Mouse (Mus musculus) granulocyte monocyte progenitor cell, adult 5-6 weeks (primary cell): Measurements from ENCODE around the gene Pdzd2. TPM values are rescaled to one million over a fixed set of nuclear protein-coding genes. Genes with fewer than 3 reads are reported as not detected.

Experiments
- ATAC-seq: replicated peaks from 2 replicates; pipeline ENCODE4 v1.8.0; 2016; ENCODE audit warnings: mild to moderate bottlenecking, moderate TSS enrichment, inconsistent platforms; ENCODE audit not compliant: poor library complexity, severe bottlenecking
- total RNA-seq, 2 experiments: library from RNA; stranded (forward) in 1 of 2; stranded (reverse) in 1 of 2; fragments of 200-712, 200-1000 nt in 1 of 2; fragments of >200 nt in 1 of 2; fragmentation: Nextera tagmentation in 1 of 2; gene quantifications; 2 replicates each; pipeline ENCODE4 v1.2.3; 2014 to 2017

The Pdzd2 gene
- total RNA-seq, 2 experiments from 2014 or later: 0.13 to 0.15 TPM

DNA sequence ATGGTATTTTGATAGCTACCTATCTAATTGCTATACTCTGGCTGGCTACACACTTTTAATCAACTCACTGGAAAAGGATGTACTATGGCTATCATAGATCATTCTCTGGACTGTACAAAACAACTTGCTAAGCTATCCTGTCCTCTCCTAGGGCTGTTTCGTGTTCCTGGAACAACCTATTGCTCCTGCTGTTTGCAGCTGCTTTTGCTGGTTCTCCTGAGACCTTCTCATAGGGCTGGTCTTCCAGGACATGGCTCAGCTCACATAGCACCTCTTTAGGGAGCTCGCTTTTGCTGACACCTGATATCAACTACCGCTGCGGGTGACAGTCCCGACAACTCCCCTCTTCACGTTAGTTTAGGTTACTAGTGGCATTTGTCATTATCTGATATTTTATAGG is 288.9 kb downstream of the Pdzd2 start:
- no peak for ATAC-seq

DNA sequence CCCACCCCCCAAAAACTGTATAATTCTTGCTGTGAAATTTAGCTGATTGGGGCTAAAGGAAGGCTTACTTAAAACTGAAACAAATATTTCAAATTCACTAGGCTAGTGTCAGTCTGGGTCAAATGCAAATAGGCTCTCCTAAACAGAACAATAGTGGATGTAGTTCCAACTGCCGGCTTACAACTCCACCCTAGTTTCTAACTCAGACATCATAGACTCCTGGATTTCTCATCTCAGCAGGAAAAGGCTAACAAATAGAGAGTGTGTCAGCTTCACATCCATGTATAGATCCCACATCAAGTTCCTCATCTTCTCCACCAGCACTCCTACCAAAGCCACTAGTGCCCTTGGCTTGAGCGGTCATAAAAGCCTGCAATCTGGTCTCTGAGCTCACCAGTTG is 290.4 kb downstream of the Pdzd2 start:
- no peak for ATAC-seq

DNA sequence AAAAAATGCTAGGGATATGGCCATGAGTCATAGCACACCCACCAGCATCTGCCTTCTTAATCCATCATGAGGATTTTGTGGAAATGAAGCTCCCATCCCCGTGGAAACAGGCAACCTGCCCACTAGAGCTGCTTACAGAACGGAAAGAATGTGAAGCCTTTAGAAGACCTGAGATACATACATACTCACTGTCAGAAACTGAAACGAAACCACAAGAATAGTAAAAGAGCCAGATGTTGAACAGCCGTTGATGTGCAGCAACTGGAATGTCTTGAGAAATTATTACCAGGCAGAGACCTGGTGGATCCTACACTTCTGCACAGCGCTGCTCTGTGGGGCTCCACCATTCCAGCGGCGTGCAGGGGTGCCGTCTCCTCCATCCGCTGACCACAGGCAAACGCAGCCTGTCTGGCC is 292.7 kb downstream of the Pdzd2 start:
- peak; percentile 81 for ATAC-seq

DNA sequence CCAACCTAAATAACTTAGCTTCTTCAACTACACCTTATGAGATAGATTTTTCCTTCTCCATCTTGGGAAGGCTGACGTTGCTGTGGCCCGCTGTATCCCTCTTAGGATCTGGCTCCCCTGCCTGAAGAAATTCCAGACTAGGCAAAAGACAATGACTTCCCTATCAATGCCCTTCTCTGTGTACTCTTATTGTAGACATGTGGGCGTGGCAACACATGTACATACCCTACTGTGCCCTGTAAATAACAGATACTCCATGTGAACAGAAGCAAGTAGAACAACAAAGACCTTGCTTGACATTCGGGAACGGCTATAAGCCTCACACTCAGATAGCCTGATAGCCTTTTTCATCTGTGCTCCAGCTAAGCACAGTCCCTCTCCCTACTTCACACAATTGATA is 295.2 kb downstream of the Pdzd2 start:
- ATAC-seq: no peak

DNA sequence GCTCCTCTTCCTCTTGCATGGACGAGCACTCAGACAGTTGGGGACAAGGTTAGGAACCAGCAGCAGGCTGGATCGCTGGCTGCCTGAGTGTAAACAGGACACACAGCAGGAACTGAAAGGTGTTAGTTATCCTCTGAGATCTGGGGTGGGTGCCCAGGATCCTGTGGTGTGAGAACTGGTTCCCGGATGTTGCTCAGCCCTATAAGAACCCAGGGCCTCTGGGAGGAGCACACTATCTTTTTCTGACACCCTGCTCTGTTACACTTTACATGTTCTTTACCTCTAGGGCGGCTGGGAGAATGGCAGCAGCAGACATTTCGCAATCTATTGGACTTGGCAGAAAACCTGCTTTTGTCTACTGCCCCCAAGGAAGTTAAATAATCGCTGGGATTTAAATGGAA is 300.4 kb downstream of the Pdzd2 start:
- ATAC-seq: peak; percentile 44

DNA sequence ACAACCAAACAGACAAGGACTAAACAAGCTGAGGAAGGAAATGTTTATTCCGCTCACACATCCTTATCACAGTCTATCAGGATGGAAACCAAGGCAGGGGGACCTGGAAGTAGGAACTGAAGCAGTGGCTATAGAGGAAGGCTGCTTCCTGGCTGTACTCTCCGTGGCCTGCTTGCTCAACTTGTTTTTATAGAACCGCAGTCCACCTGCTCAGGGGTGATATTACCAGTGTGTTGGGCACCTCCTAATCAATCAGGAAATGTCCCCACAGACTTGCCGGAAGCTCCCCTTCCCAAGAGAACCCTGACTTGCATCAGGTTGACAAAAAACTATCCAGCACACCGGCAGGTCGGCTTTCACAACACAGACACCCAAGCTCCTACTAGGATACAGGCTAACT is 301.0 kb downstream of the Pdzd2 start:
- peak; percentile 57 for ATAC-seq

DNA sequence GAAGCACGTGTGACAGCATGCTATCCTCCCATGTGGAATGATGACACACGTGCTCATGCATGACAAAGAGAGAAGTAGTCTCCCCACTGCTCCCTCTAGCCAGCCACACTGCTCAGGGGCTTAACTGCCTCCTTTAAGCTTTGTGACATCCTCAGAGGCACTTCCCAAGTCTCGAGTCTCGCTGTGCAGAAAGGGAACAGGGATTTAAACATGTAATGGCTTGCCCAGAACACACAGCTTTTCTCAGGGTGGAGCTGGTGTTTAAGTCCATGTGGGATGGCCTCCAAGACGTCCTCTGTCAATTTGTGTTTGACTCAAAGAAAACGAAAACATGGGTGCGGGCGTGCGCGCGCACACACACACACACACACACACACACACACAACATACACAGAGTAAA is 301.6 kb downstream of the Pdzd2 start:
- ATAC-seq: peak; percentile 20

DNA sequence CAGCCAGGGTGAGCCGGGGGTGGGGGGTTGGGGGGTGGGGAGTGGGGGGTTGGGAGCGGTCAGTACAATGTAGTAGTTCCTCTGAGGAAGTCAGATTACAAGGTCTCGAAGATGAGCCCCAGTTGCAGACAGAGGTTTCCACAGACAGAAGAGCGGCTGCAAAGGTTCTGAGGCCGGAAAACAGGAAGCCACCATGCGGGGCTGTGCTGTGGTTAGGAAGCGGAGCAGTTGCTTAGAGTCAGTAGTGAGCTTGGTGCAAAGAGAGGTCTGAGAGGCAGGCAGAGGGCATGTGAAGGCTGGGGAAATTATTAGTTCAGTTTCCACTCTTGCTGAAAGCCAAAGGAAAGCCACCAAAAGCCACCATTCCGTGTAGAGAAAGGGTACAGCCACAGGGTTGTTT is 303.8 kb downstream of the Pdzd2 start:
- peak; percentile 61 for ATAC-seq

DNA sequence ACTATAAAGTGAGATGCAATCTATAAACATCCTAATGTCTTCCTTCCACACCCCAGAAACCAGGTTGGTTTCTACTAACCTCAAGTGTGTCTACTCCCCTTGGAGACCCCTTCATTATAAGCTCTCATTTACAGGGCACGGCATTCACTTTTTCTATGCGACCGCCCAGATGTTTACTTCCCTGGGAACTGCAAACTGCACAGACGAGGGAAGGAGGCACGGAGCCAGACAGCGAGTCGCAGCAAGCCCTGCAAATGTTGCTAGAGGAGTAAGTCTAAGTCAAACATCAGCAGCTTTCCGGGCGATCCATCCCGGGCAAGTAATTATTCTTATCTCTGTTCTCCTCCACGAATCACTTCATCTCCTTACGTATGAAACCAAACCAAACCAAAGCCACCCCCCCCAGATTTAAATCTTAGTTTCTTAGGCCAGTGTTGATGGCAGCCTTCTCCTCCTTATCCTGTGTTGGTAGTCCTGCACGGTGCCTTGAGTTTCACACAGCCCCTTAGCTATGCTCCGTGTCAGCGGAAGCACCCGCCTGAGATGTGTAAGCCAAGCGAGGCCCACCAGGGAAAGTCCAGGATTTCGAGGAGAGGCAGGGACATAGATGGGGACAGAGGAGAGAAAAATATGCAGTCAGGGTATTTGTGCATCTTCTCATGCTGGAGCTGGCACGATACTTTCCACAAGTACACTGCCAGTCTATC is 305.7 kb downstream of the Pdzd2 start:
- no peak for ATAC-seq

DNA sequence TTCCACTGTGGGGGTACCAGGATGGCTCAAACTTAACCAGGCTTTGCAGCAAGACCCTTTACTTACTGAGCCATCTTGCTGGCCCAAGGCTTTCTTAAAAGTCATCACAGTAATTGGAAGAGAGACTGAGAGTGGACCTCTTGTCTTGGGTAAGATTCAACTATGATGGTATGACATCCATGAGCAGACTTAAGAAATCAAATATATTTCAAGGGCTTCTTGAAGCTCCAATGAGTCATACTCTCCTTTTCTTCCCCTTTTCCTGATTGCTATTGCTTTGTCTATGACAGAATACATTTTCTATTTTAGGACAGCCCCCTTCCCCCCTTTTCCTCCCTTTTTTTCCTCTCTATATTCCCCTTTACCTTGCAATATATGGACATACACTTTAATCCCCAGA is 306.8 kb downstream of the Pdzd2 start:
- peak; percentile 58 for ATAC-seq

DNA sequence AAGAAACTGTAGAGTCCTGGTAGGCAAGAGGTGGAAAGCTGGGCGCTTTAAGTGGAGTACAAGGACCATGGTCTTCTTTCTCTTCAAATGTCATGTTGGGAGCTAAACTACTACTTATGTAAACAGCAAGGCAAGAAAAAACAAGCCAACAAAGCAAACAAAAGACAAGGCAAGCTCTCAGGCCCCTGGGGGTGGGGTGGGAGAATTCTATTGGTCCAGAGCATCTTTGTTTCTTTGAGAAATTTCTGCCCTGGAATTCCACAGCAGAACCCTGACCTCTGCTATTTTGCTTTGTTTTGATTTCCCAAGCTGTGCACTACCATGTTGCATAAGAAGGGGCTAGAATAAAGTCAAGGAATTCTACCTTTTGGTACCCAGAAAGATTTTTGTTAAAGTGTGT is 307.4 kb downstream of the Pdzd2 start:
- ATAC-seq: no peak

DNA sequence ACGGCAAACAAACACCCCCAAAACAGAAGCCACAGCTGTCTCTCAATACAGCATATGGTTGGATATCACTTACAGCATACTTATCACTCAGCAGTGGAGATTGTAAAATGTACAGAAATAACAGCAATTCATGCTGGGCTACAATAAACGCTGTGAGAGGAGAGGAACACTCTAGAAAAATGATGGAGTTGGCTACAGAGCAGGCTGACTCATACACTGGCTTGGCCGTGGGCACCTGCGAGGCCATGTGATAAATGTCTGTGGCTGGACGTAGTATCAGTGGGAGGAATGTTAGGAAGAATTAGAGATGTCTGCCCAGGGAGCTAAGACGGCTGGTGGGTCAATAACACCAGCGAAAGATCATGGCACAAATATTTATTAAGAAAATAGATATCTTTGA is 308.0 kb downstream of the Pdzd2 start:
- no peak for ATAC-seq

DNA sequence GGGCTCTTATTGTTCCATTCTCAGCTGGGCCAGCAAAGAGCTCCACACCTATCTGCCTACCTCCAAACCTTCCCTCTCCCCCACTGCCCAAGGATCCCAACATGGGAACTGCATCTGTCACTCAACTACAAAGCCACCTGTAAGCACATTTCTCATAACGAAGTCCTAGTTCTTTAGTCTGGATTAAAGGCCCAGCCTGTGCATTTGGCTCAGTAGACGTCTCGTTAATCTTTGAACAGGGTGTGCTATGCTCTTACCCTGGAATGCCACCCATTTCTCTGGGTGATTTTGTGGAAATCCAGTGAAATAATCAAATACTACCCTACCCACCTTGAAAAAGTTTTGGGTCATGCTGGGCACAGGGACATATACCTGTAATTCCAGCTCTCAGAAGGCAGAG is 308.5 kb downstream of the Pdzd2 start:
- no peak for ATAC-seq

DNA sequence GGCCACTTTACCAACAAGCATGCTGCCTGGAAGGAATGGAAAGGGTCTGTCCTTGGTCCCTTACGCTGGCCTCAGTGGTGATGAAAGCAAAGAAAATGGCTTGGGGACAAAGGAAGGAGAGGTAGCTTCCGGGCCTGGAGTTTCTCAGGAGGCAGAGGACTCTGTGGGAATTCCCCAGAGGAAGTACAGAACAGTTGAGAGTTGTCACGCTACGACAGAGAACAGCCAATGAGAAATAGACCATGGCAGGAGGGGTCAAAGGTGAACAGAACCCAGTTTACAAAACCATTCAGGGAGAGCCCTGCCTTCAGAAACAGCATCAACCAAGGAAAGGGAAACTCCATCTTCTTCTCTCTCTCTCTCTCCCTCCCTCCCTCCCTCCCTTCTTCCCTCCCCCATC is 309.1 kb downstream of the Pdzd2 start:
- ATAC-seq: no peak

DNA sequence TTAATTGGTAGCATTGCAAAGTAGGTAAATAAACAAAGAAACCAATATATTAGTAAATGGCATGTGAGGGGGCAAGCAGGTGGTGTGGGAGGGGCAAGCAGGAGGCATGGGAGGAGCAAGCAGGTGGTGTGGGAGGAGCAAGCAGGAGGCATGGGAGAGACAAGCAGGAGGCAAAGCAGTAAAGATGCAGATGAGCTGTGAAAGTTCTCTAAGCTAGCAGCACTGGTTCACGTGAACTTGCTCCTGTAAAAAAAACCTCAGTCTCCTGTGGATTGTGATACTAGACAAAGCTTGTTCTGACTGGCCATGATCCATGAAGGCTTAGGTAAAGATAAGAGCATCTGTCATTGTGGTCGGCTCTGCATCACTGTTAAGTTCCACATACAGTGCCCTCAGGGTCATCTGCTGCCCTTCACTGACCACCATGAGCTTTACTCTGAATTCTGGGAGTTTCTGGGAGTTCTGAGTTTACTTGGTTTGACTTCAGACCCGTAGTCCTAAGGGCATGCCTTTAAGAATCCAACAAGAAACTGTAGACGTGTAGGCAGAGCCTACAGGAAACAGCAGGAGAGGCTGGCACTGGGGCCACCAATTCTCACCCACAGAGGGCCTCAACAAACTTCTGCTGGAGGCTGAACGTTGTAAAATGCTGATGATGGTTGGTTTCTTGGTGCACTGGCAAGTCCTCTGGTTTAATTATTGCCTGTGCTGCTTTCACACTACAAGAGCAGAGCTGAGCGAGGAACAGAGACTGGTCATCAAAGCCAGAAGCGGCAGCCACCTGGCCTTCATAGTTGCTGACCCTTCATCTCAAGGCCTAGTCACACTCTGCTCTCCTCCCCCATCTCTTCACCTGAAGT is 309.9 kb downstream of the Pdzd2 start:
- no peak for ATAC-seq

DNA sequence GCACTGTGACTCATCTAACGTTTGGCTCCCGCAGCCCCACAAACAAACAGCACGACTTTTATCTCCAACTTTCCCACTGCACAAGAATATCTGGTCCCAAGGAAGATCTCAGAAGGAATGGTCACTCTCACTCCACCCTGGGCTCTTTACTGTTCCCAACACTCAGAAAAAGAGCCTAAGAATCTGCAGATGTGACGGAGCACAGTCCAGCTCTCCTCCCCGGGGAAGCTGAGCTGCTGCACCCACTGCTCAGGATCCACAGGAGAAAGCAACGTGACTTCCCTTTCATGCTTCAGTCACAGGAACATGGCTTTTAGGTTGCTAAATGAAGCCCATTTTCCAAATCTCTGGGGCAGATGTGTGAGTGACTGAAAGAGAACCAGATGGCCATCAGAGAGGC is 311.9 kb downstream of the Pdzd2 start:
- no peak for ATAC-seq

DNA sequence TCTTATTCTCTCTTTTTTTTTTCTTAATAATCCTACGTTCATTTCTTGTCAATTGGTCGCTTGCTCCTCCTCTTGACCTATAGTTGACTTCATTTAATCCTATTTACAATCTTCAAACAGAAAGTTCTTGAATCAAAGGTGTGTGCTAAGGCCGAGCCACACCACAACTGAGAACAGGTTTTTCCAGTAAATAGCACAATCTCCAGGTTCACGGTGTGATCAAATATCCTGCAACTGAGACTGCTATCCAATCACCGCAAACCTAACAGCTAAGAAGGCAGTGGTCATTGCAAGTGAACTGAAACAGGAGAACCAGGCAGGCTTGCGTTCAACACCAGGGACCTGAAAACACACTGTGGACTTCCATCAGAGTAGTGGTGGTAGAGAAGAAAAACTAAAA is 313.4 kb downstream of the Pdzd2 start:
- ATAC-seq: no peak

DNA sequence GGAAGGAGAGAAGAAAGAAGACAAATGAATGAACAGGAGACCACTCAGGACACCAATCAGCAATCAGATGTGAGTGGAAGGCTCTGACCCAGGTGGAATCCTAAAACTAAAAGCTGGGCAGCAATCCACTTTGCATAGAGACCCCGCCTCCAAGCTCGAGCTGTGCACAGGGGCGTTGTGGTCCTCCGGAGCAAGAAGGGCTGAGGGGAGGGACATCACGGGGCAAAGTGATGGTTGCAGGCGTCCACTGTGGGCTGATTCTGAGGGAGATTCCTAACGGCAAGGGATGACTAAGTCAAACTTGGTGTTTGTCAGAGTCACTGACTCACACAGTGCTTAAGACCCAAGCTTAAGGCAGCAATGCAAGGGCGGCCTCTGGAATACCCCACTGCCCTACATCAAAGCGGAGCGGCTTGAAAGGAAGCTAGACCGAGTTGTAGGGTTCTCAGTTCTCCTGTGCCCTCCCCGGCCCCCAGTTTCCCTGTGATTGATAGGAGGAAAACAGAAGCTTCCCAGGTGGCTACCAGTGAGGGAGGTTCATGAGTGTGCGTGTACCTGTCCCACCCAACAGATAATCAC is 314.6 kb downstream of the Pdzd2 start:
- ATAC-seq: 0 out of 2 replicates have a peak, but pooled peaks have one; percentile 10

DNA sequence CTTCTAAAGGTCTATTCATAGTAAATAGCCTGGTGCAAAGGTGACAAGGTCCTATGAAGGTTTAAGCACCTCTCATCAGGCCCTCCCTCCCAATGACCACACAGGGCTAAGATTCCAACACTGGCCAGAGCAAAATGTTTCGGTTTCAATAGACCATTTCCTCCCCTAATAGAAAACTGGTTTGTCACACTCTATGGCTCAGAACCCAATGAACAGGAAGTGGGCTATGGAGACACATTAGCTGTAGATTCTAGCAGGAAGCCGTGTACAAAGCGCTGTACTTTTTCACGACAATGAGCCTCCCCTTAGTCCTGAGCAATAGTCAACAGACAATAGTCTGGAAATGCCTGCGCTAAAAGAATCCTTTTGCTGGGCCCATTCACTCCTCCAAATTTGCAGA is 315.5 kb downstream of the Pdzd2 start:
- ATAC-seq: peak; percentile 84

DNA sequence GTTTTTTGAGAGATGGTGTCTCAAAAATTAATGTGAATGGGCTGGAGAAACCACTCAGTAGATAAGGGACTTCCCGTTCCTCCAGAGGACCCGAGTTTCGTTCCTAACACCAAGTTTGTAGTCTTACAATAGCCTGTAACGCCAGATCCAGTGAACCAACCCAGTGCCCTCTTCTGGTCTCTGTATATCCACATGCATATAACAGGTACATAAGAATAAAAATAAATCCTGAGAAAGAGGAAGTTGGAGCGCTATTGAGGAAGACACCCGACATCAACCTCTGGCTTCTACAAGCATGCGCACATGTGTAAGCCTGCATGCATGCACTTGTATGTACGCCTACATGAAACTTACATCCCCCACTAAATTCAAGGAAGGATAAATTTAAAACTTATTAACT is 318.8 kb downstream of the Pdzd2 start:
- ATAC-seq: peak; percentile 73

DNA sequence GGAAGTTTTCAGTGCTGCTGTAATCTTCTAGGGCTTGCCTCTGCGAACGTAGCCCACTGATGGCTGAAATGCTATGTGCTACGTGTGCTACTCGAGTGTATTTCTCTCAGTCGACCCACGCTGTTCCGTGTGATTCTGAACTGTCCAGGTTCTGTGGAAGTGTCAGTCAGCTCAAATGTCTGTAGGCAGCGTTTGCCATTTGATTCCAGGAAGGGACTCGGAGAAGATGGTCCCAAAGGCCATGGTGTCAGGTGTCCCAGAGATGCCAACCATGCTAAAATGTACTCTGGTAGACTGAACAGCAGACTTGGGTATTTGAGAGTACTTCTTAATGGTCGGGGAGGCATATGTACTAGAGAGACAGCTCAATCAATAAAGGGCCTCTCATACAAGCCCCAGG is 319.3 kb downstream of the Pdzd2 start:
- no peak for ATAC-seq
